Mouse (Mus musculus) cerebellum, adult 2 months (tissue): ENCODE measurements around the gene Mylpf.

Source experiments
- CTCF ChIP-seq: fragments of 200-500 bp; IDR thresholded peaks from 2 replicates; pipeline ENCODE4 v1.5.1; 2011; ENCODE audit warnings: low read depth, mild to moderate bottlenecking, control low read depth, low read length, moderate library complexity, borderline replicate concordance; ENCODE audit not compliant: insufficient read depth
- POLR2A ChIP-seq: fragments of 200-500 bp; IDR thresholded peaks from 2 replicates; pipeline ENCODE4 v1.6.1; 2011; ENCODE audit warnings: low read length, control low read depth, borderline replicate concordance; ENCODE audit not compliant: insufficient read depth

GRCm38 (mm10) chr7:127212432-127213250 lies 4.0 kb downstream of the Mylpf start:
- TF ChIP-seq POLR2A (no peak), CTCF (no peak)
